Comparison of ENCODE assay signal across 29 mouse cellular contexts in the genomic region with DNA sequence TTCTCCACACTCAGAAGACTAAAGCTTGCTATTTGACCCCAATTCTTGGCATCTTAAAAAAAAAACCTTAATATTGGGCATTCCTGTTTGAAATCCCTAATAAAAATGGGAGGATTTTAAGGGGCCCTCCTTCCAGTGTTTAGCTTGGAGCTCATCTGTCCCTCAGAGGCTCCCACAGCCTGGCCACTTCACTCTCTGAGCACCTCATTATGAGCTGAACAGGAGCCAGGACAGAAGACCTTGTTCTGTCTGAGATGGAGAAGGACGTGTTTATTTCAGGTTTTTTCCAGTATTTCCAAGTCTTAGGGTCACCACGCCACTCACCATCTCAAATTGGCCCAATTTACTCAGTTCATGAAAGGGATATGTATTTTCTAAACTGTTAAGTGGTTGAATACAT.
DNase-seq lines count a peak whose midpoint lies in the region; ATAC-seq and TF ChIP-seq lines count a peak whose summit lies in the region.
"Had no signal": no experiment of that assay in that cellular context is flagged by ENCODE, and none has a peak within 500 bp of the region (broad histone marks: within the 10 kb centered on the region; RNA-seq: fewer than 3 reads in every experiment).

No protein-coding gene starts in this region.

- ATAC-seq in lung, embryonic 14.5 days (ENCODE audit: insufficient read depth), result no peak
- peak; percentile 81; the same call in 1 of the 2 replicates for ATAC-seq in lung, embryonic 16.5 days (ENCODE audit: low read depth)
- ATAC-seq: activated CD4-positive, CD25-positive, alpha-beta regulatory T cell, adult 4 months; CD4-positive, CD25-positive, alpha-beta regulatory T cell, adult 4 months; forebrain, embryonic 14.5 days; Patski had no signal

- no peak overlapping the region for H3K4me2 ChIP-seq in lung, embryonic 14.5 days
- no peak overlapping the region for H3K4me2 ChIP-seq in lung, embryonic 16.5 days (ENCODE audit: low read depth, low read length)
- H3K4me2 ChIP-seq: embryonic facial prominence, embryonic 13.5 days; embryonic facial prominence, embryonic 15.5 days; forebrain, embryonic 12.5 days had no signal

- no peak for TF ChIP-seq CTCF in lung, embryonic 14.5 days (IDR thresholded peaks at IDR 0.05; ENCODE audit: low read depth)

- no peaks in the 10 kb centered on the region for H3K9me3 ChIP-seq in lung, embryonic 14.5 days (ENCODE audit: low read depth, low read length)
- H3K9me3 ChIP-seq in lung, embryonic 16.5 days (ENCODE audit: control insufficient read depth, low read length), result peaks cover 2% of the 10 kb centered on the region; the same call in 1 of the 2 replicates
- H3K9me3 ChIP-seq in hindbrain, embryonic 10.5 days, result no peaks in the 10 kb centered on the region
- H3K9me3 ChIP-seq: embryonic facial prominence, embryonic 13.5 days; embryonic facial prominence, embryonic 15.5 days; forebrain, embryonic 10.5 days; forebrain, embryonic 12.5 days; G1E had no signal

- no peaks in the 10 kb centered on the region for H3K36me3 ChIP-seq in lung, embryonic 14.5 days (ENCODE audit: insufficient read depth)
- H3K36me3 ChIP-seq in lung, embryonic 16.5 days (ENCODE audit: control insufficient read depth, insufficient read depth, low read length), result no peaks in the 10 kb centered on the region
- H3K36me3 ChIP-seq in hindbrain, embryonic 10.5 days, result no peaks in the 10 kb centered on the region
- H3K36me3 ChIP-seq: embryonic facial prominence, embryonic 13.5 days; embryonic facial prominence, embryonic 15.5 days; forebrain, embryonic 10.5 days; forebrain, embryonic 12.5 days had no signal

- no peak overlapping the region for H3K9ac ChIP-seq in lung, embryonic 14.5 days
- H3K9ac ChIP-seq in lung, embryonic 16.5 days (ENCODE audit: low read length), result no peak overlapping the region
- H3K9ac ChIP-seq: embryonic facial prominence, embryonic 13.5 days; embryonic facial prominence, embryonic 15.5 days; forebrain, embryonic 12.5 days had no signal

- 55% methylated on average over 2 of the region's 2 CpGs for WGBS in lung, embryonic 14.5 days
- WGBS in lung, embryonic 16.5 days, result 56% methylated on average over 2 of the region's 2 CpGs
- 92% methylated on average over 2 of the region's 2 CpGs for WGBS in hindbrain, embryonic 10.5 days

- no peak overlapping the region for H3K27ac ChIP-seq in lung, embryonic 14.5 days (ENCODE audit: low read depth)
- H3K27ac ChIP-seq in lung, embryonic 16.5 days (ENCODE audit: low read length), result no peak overlapping the region
- H3K27ac ChIP-seq in hindbrain, embryonic 10.5 days, result no peak overlapping the region
- H3K27ac ChIP-seq: embryonic facial prominence, embryonic 13.5 days; embryonic facial prominence, embryonic 15.5 days; forebrain, embryonic 10.5 days; forebrain, embryonic 12.5 days had no signal

- no peaks in the 10 kb centered on the region for H3K4me1 ChIP-seq in lung, embryonic 14.5 days (ENCODE audit: insufficient read depth)
- no peaks in the 10 kb centered on the region for H3K4me1 ChIP-seq in lung, embryonic 16.5 days (replicated peaks; ENCODE audit: control insufficient read depth, insufficient read depth, low read length)
- H3K4me1 ChIP-seq in hindbrain, embryonic 10.5 days (replicated peaks), result 0 out of 2 replicates have a peak, but pooled peaks cover 3% of the 10 kb centered on the region
- H3K4me1 ChIP-seq: embryonic facial prominence, embryonic 13.5 days; embryonic facial prominence, embryonic 15.5 days; forebrain, embryonic 10.5 days had no signal

- H3K4me3 ChIP-seq in lung, embryonic 14.5 days (ENCODE audit: low read depth, low read length), result no peak overlapping the region
- no peak overlapping the region for H3K4me3 ChIP-seq in lung, embryonic 16.5 days (ENCODE audit: low read length)
- H3K4me3 ChIP-seq in hindbrain, embryonic 10.5 days, result no peak overlapping the region
- H3K4me3 ChIP-seq: embryonic facial prominence, embryonic 13.5 days; embryonic facial prominence, embryonic 15.5 days; erythroblast, embryonic 14.5 days; forebrain, embryonic 10.5 days; forebrain, embryonic 12.5 days had no signal

- no peaks in the 10 kb centered on the region for H3K27me3 ChIP-seq in lung, embryonic 14.5 days (ENCODE audit: insufficient read depth, low read length)
- no peaks in the 10 kb centered on the region for H3K27me3 ChIP-seq in lung, embryonic 16.5 days (ENCODE audit: control insufficient read depth, insufficient read depth, low read depth, low read length)
- no peaks in the 10 kb centered on the region for H3K27me3 ChIP-seq in hindbrain, embryonic 10.5 days (ENCODE audit: insufficient read depth, poor library complexity, severe bottlenecking)
- H3K27me3 ChIP-seq: CH12.LX; embryonic facial prominence, embryonic 13.5 days; embryonic facial prominence, embryonic 15.5 days; forebrain, embryonic 12.5 days; Patski had no signal

- DNase-seq in lung, embryonic 14.5 days, result peak; percentile 63
- DNase-seq in lung, postnatal 4 days, result no peak
- no peak for DNase-seq in lung, adult 18-20 months
- DNase-seq in lung, postnatal 10 days, result peak; percentile 16
- peak; percentile 7 for DNase-seq in lung, postnatal 36 days
- no peak for DNase-seq in hindbrain, embryonic 10.5 days (ENCODE audit: low spot score)
- DNase-seq: adrenal gland, adult 8-10 months; adrenal gland, postnatal 14 days; adrenal gland, postnatal 36 days; B cell, adult 2 months; cerebellum, adult 11 months; cerebellum, adult 18-20 months; cerebellum, adult 8-10 months; cerebellum, adult 9-11 months; cerebellum, postnatal 14 days; cerebellum, postnatal 36 days; embryo, embryonic 11 days had no signal

Comparison
In these comparisons a context has a peak if more than half of its experiments do, and no peak if none do; other contexts are left out.
1. DNase-seq: peak in lung, embryonic 14.5 days (single experiment), lung, postnatal 10 days (single experiment) and lung, postnatal 36 days (single experiment); none in lung, postnatal 4 days (0 of 2), lung, adult 18-20 months (0 of 2) and hindbrain, embryonic 10.5 days (single experiment).